Mouse (Mus musculus) hindbrain, postnatal 0 days (tissue): Measurements from ENCODE around the gene Trim69. TPM values are rescaled to one million over a fixed set of nuclear protein-coding genes. Genes with fewer than 3 reads are reported as not detected.
"Not testable (repeated sequence)": the region's sequence is repeated elsewhere in the genome, so short reads cannot be mapped to it uniquely, and the experiment has no call there.

Source experiments
- ATAC-seq: fragments of 200-750 bp; cut with Nextera tagmentation; 2 replicates; pipeline ENCODE4 v1.8.0; 2017; ENCODE audit warnings: mild to moderate bottlenecking, moderate TSS enrichment, moderate library complexity
- DNase-seq: peaks from one replicate; pipeline ENCODE4 v3.0.0-alpha.2; 2015; ENCODE audit warnings: low spot score
- H3K27ac ChIP-seq: fragments of 300-500 bp; sonication (generic); 2 replicates; pipeline ENCODE4 v1.5.1; 2014; ENCODE audit warnings: mild to moderate bottlenecking
- H3K27me3 ChIP-seq: fragments of 300-500 bp; sonication (generic); 2 replicates; pipeline ENCODE4 v1.6.1; 2014; ENCODE audit warnings: low read length, mixed read lengths; ENCODE audit not compliant: insufficient read depth
- H3K36me3 ChIP-seq: fragments of 300-500 bp; sonication (generic); 2 replicates; pipeline ENCODE4 v1.6.1; 2014; ENCODE audit warnings: low read length, mixed read lengths; ENCODE audit not compliant: insufficient read depth
- H3K4me1 ChIP-seq: fragments of 300-500 bp; sonication (generic); 2 replicates; pipeline ENCODE4 v1.6.1; 2014; ENCODE audit warnings: antibody characterized with exemption, low read length, mixed read lengths; ENCODE audit not compliant: insufficient read depth
- H3K4me2 ChIP-seq: fragments of 300-500 bp; sonication (generic); 2 replicates; pipeline ENCODE4 v1.6.1; 2014; ENCODE audit warnings: low read depth, mild to moderate bottlenecking, low read length, moderate library complexity, mixed read lengths
- H3K4me3 ChIP-seq: fragments of 300-500 bp; sonication (generic); 2 replicates; pipeline ENCODE4 v1.5.1; 2014; ENCODE audit warnings: low read length
- H3K9ac ChIP-seq: fragments of 300-500 bp; sonication (generic); replicated peaks from 2 replicates; pipeline ENCODE4 v1.6.1; 2014; ENCODE audit warnings: mild to moderate bottlenecking, low read length, moderate library complexity, mixed read lengths
- H3K9me3 ChIP-seq: fragments of 300-500 bp; sonication (generic); 2 replicates; pipeline ENCODE4 v1.6.1; 2016; ENCODE audit warnings: low read length, mixed read lengths
- CTCF ChIP-seq: IDR thresholded peaks from 2 replicates; pipeline ENCODE4 v1.5.1; 2016; ENCODE audit warnings: antibody characterized with exemption, control low read depth, low read depth
- WGBS: fragments of 180-500 bp; shearing (Covaris S2); extraction: QIAGEN DNeasy Blood & Tissue Kit; methylation state at CpG from one replicate; pipeline ENCODE4 v1.1.7; 2014; 5-methylcytosine and 5-hydroxymethylcytosine counted together
- polyA plus RNA-seq: library from polyadenylated mRNA; unstranded; fragments of >200 nt; fragmentation: Nextera tagmentation; extraction: Ambion mirVana; gene quantifications from 2 replicates; pipeline ENCODE4 v1.2.1, GENCODE M21; 2015
- total RNA-seq: library from RNA; depleted of rRNA; stranded (reverse); fragments of >200 nt; gene quantifications from 2 replicates; pipeline ENCODE4 v1.2.3, GENCODE M21; 2014

The Trim69 gene
- total and polyA plus RNA-seq, 2 experiments from 2014 or later: not detected

GRCm38 (mm10) chr2:122206440-122207107 lies 46.1 kb downstream of the Trim69 start:
- H3K9ac ChIP-seq: no peak overlapping the region
- no peaks in the 10 kb centered on the region for H3K36me3 ChIP-seq
- no peaks in the 10 kb centered on the region for H3K9me3 ChIP-seq
- H3K27ac ChIP-seq: no peak overlapping the region
- H3K4me1 ChIP-seq: no peaks in the 10 kb centered on the region
- 69% methylated on average over 2 of the region's 2 CpGs for WGBS
- TF ChIP-seq CTCF: no peak
- DNase-seq (no peak), ATAC-seq (no peak)
- H3K4me3 ChIP-seq: no peak overlapping the region
- H3K4me2 ChIP-seq: no peak overlapping the region
- H3K27me3 ChIP-seq: no peaks in the 10 kb centered on the region

GRCm38 (mm10) chr2:122210534-122211228 lies 50.2 kb downstream of the Trim69 start:
- no peaks in the 10 kb centered on the region for H3K4me1 ChIP-seq
- no peaks in the 10 kb centered on the region for H3K9me3 ChIP-seq
- no peak for ATAC-seq
- H3K27me3 ChIP-seq: no peaks in the 10 kb centered on the region
- H3K9ac ChIP-seq: no peak overlapping the region
- no peaks in the 10 kb centered on the region for H3K36me3 ChIP-seq
- no peak overlapping the region for H3K4me2 ChIP-seq
- no peak for TF ChIP-seq CTCF
- no peak for DNase-seq
- no peak overlapping the region for H3K27ac ChIP-seq
- 30% methylated on average over 3 of the region's 3 CpGs for WGBS
- no peak overlapping the region for H3K4me3 ChIP-seq

GRCm38 (mm10) chr2:122217075-122217474 lies 56.6 kb downstream of the Trim69 start:
- not testable (repeated sequence) for H3K9me3 ChIP-seq, H3K4me1 ChIP-seq, H3K4me2 ChIP-seq, DNase-seq, H3K36me3 ChIP-seq, H3K9ac ChIP-seq, H3K4me3 ChIP-seq, H3K27me3 ChIP-seq, H3K27ac ChIP-seq, ATAC-seq
- 93% methylated on average over 4 of the region's 4 CpGs for WGBS

- WGBS: 73% methylated on average over 2 of the region's 2 CpGs
- no peak for DNase-seq
Observed at GRCm38 (mm10) chr2:122218234-122218633, 57.7 kb downstream of the Trim69 start.

GRCm38 (mm10) chr2:122221378-122221777 lies 60.9 kb downstream of the Trim69 start:
- no peak for DNase-seq
- Histone ChIP-seq H3K9me3 (no peaks in the 10 kb centered on the region), H3K4me2 (no peak overlapping the region), H3K4me1 (no peaks in the 10 kb centered on the region), H3K36me3 (no peaks in the 10 kb centered on the region), H3K27me3 (no peaks in the 10 kb centered on the region), H3K9ac (no peak overlapping the region), H3K4me3 (no peak overlapping the region), H3K27ac (no peak overlapping the region)
- no peak for TF ChIP-seq CTCF
- no peak for ATAC-seq
- WGBS: 84% methylated on average over 4 of the region's 4 CpGs

More at GRCm38 (mm10) chr2:122218234-122218633, 57.7 kb downstream of the Trim69 start:
- H3K4me1 ChIP-seq: no peaks in the 10 kb centered on the region
- no peak overlapping the region for H3K4me2 ChIP-seq
- H3K4me3 ChIP-seq: no peak overlapping the region
- no peak for ATAC-seq
- H3K9me3 ChIP-seq: no peaks in the 10 kb centered on the region
- H3K27ac ChIP-seq: no peak overlapping the region
- TF ChIP-seq CTCF: no peak
- no peaks in the 10 kb centered on the region for H3K27me3 ChIP-seq
- H3K9ac ChIP-seq: no peak overlapping the region
- no peaks in the 10 kb centered on the region for H3K36me3 ChIP-seq

- no peak for TF ChIP-seq CTCF
- no peaks in the 10 kb centered on the region for H3K9me3 ChIP-seq
- no peaks in the 10 kb centered on the region for H3K4me1 ChIP-seq
- H3K27me3 ChIP-seq: no peaks in the 10 kb centered on the region
- H3K4me3 ChIP-seq: no peak overlapping the region
- ATAC-seq: no peak
- H3K36me3 ChIP-seq: no peaks in the 10 kb centered on the region
- no peak for DNase-seq
- H3K4me2 ChIP-seq: no peak overlapping the region
- H3K27ac ChIP-seq: no peak overlapping the region
- H3K9ac ChIP-seq: no peak overlapping the region
- WGBS: 56% methylated on average over 5 of the region's 5 CpGs
Observed at GRCm38 (mm10) chr2:122221798-122222197, 61.3 kb downstream of the Trim69 start.

- DNase-seq (no peak), ATAC-seq (no peak)
- H3K36me3 ChIP-seq: no peaks in the 10 kb centered on the region
- H3K9me3 ChIP-seq: no peaks in the 10 kb centered on the region
- no peak overlapping the region for H3K4me2 ChIP-seq
- no peak for TF ChIP-seq CTCF
- no peak overlapping the region for H3K9ac ChIP-seq
- no peak overlapping the region for H3K27ac ChIP-seq
- H3K4me3 ChIP-seq: no peak overlapping the region
- no peaks in the 10 kb centered on the region for H3K4me1 ChIP-seq
- WGBS: 94% methylated on average over 5 of the region's 5 CpGs
- H3K27me3 ChIP-seq: no peaks in the 10 kb centered on the region
Observed at GRCm38 (mm10) chr2:122222272-122222671, 61.8 kb downstream of the Trim69 start.
